In the genomic region with DNA sequence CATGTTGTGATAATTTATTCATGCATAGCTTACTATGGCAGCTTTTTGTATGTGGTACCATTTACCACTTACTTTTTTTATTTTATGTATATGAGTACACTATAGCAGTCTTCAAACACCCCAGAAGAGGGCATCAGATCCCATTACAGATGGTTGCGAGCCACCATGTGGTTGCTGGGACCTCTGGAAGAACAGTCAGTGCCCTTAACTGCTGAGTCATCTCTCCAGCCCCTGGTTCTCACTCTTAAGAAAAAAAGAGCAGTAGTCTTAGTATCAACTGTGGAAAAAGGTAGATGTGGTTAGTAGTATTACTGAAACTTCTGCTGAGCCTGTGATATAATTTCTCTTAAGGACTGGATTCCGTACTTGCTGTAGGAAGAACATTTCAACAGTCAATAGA, we compare ENCODE assay signal across 27 mouse cellular contexts. TPM values are rescaled to one million over a fixed set of nuclear protein-coding genes. Genes with fewer than 3 reads are reported as not detected.
A peak's percentile ranks its signal among the peaks of the same experiment; 100 is the strongest.
DNase-seq lines count a peak whose midpoint lies in the region; ATAC-seq and TF ChIP-seq lines count a peak whose summit lies in the region.
"Had no signal": no experiment of that assay in that cellular context is flagged by ENCODE, and none has a peak within 500 bp of the region (broad histone marks: within the 10 kb centered on the region; RNA-seq: fewer than 3 reads in every experiment).

No protein-coding gene starts in this region.

- peak; percentile 32; the same call in 1 of the 2 replicates for TF ChIP-seq CTCF in layer of hippocampus, adult 2 months (conservative IDR thresholded peaks at IDR 0.05)
- TF ChIP-seq CTCF in E14TG2a.4 (conservative IDR thresholded peaks at IDR 0.05; ENCODE audit: low read length) = 0 out of 2 replicates have a peak, but pooled peaks have one; percentile 15

- no peaks in the 10 kb centered on the region for H3K27me3 ChIP-seq in E14TG2a.4 (ENCODE audit: insufficient read depth, low read length)
- H3K27me3 ChIP-seq: forebrain, embryonic 13.5 days; hindbrain, embryonic 12.5 days; liver, embryonic 12.5 days; midbrain, embryonic 13.5 days had no signal

- H3K36me3 ChIP-seq in E14TG2a.4 (ENCODE audit: insufficient read depth, low read length) = peaks cover 22% of the 10 kb centered on the region
- H3K36me3 ChIP-seq: hindbrain, embryonic 12.5 days; liver, embryonic 12.5 days; midbrain, embryonic 13.5 days had no signal

- DNase-seq in layer of hippocampus, adult 2 months (ENCODE audit: low spot score in 2 of 2) = no peak
- no peak for DNase-seq in layer of hippocampus, postnatal 10 days (ENCODE audit: low spot score in 2 of 2)
- DNase-seq in 416B (ENCODE audit: low read depth) = peak; percentile 45
- peak; percentile 69 for DNase-seq in R1 (ENCODE audit: low read depth, low spot score)
- DNase-seq in retina, postnatal 1 day = no peak
- DNase-seq: adrenal gland, postnatal 10 days; B cell, adult 2 months; cerebellum, adult 11 months; cerebellum, adult 9-10 months; cerebellum, postnatal 36 days; gastrocnemius, postnatal 25 days; heart, adult 18-20 months; heart, postnatal 36 days; kidney, adult 9 months; kidney, postnatal 14 days; left cerebral cortex, postnatal 4 days; liver, postnatal 0 days; thymus, adult 2 months had no signal

- peak overlapping the region; percentile 46; the same call in 1 of the 2 replicates for H3K27ac ChIP-seq in layer of hippocampus, adult 2 months
- H3K27ac ChIP-seq: forebrain, embryonic 13.5 days; hindbrain, embryonic 12.5 days; hindbrain, postnatal 0 days; liver, embryonic 12.5 days; midbrain, embryonic 13.5 days; stomach, postnatal 0 days had no signal

- no peak overlapping the region for H3K4me3 ChIP-seq in layer of hippocampus, adult 2 months
- no peak overlapping the region for H3K4me3 ChIP-seq in E14TG2a.4 (replicated peaks; ENCODE audit: low read length)
- H3K4me3 ChIP-seq: forebrain, embryonic 13.5 days; hindbrain, embryonic 12.5 days; liver, embryonic 12.5 days; midbrain, embryonic 13.5 days had no signal

- no peak for ATAC-seq in monocyte, adult 5-6 weeks (replicated peaks; ENCODE audit: insufficient number of reproducible peaks, low FRiP score, low TSS enrichment, poor library complexity, severe bottlenecking)
- ATAC-seq: forebrain, embryonic 13.5 days; hindbrain, postnatal 0 days; intestine, embryonic 16.5 days; liver, embryonic 12.5 days; liver, postnatal 0 days; midbrain, embryonic 13.5 days had no signal

- H3K4me1 ChIP-seq in E14TG2a.4 (replicated peaks; ENCODE audit: low read depth, low read length) = peaks cover 81% of the 10 kb centered on the region
- H3K4me1 ChIP-seq: forebrain, embryonic 13.5 days; hindbrain, embryonic 12.5 days had no signal

- H3K9me3 ChIP-seq in E14TG2a.4 (ENCODE audit: low read length) = no peaks in the 10 kb centered on the region
- H3K9me3 ChIP-seq: forebrain, embryonic 13.5 days; hindbrain, embryonic 12.5 days; liver, embryonic 12.5 days; midbrain, embryonic 13.5 days had no signal

RNA-seq across cellular contexts. Expression of a gene that starts 31.5 kb away (rescaled TPM):
- 100 to 1,000 TPM; 456 to 473 TPM for total RNA-seq in layer of hippocampus, adult 2 months (2021)
- total RNA-seq in layer of hippocampus, postnatal 10 days (2021) = 100 to 1,000 TPM; 504 to 510 TPM
- 151 to 197 TPM (median 169 TPM) in 3 replicates for total RNA-seq in monocyte, adult 5-6 weeks (2017)

Comparison
In these comparisons a context has a peak if more than half of its experiments do, and no peak if none do; other contexts are left out.
1. DNase-seq: peak in 416B (single experiment) and R1 (single experiment); none in layer of hippocampus, adult 2 months (0 of 2), layer of hippocampus, postnatal 10 days (0 of 2) and retina, postnatal 1 day (single experiment).